Mouse (Mus musculus): ENCODE measurements at regions not wholly inside any gene's neighbourhood (a gene's known extent, or its start where the extent isn't known, plus 50 kb on each side); places are given as distances from the start of the nearest gene placed in this dataset.
A peak's percentile ranks its signal among the peaks of the same experiment; 100 is the strongest.

DNA sequence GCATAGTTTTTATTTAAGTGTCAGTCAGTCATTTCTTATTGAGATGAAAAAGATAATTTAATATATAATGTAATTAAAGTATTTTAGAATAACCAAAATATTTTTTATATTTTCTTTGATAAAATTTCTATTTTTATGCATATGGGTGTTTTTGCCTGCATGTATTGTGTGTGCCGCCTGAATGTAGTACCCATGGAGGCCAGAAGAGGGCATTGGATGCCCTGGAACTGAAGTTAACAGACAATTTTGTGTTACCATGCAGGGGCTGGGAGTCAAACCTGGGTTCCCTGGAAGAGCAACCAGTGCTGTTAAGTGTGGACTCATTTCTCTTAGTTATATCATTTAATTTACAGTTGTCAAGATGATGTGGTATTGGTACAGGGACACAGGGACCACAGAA is 240.0 kb upstream of the Mtpn start:
- TF ChIP-seq CTCF (conservative IDR thresholded peaks at IDR 0.05; ENCODE audit: low read length): peak; percentile 79
- TF ChIP-seq POU5F1 (IDR thresholded peaks at IDR 0.05; ENCODE audit: borderline replicate concordance, low read length): no peak
- no peak for TF ChIP-seq NANOG (IDR thresholded peaks at IDR 0.05; ENCODE audit: borderline replicate concordance, low read length)

All from E14TG2a.4 (cell line).